Mouse (Mus musculus) midbrain, embryonic 10.5 days (tissue): Measurements from ENCODE around the gene Sucla2. TPM values are rescaled to one million over a fixed set of nuclear protein-coding genes. Genes with fewer than 3 reads are reported as not detected.
"Not testable (repeated sequence)": the region's sequence is repeated elsewhere in the genome, so short reads cannot be mapped to it uniquely, and the experiment has no call there.

ENCODE experiments used
- DNase-seq: peaks from one replicate; pipeline ENCODE4 v3.0.0-alpha.2; 2017; ENCODE audit warnings: low spot score
- H3K27ac ChIP-seq: fragments of 300-500 bp; sonication (generic); replicated peaks from 2 replicates; pipeline ENCODE4 v1.5.1; 2016; ENCODE audit warnings: mild to moderate bottlenecking
- H3K27me3 ChIP-seq: fragments of 300-500 bp; sonication (generic); 2 replicates; pipeline ENCODE4 v1.6.1; 2016; ENCODE audit warnings: low read depth, mild to moderate bottlenecking; ENCODE audit not compliant: poor library complexity, severe bottlenecking
- H3K36me3 ChIP-seq: fragments of 300-500 bp; sonication (generic); 2 replicates; pipeline ENCODE4 v1.6.1; 2016; ENCODE audit warnings: mild to moderate bottlenecking, moderate library complexity
- H3K4me1 ChIP-seq: fragments of 300-500 bp; sonication (generic); 2 replicates; pipeline ENCODE4 v1.6.1; 2016
- H3K4me3 ChIP-seq: fragments of 300-500 bp; sonication (generic); 2 replicates; pipeline ENCODE4 v1.5.1; 2016; ENCODE audit warnings: mild to moderate bottlenecking, moderate library complexity
- H3K9me3 ChIP-seq: fragments of 300-500 bp; sonication (generic); replicated peaks from 2 replicates; pipeline ENCODE4 v1.6.1; 2016; ENCODE audit warnings: mild to moderate bottlenecking
- WGBS: fragments of 180-500 bp; shearing (Covaris S2); methylation state at CpG from one replicate; pipeline ENCODE4 v1.1.7; 2016; 5-methylcytosine and 5-hydroxymethylcytosine counted together
- polyA plus RNA-seq: library from polyadenylated mRNA; unstranded; fragments of >200 nt; fragmentation: Nextera tagmentation; extraction: Ambion mirVana; gene quantifications from 2 replicates; pipeline ENCODE4 v1.2.1, GENCODE M21; 2016

Sucla2 gene
- polyA plus RNA-seq, 1 experiment from 2014 or later, result 109 TPM

DNA sequence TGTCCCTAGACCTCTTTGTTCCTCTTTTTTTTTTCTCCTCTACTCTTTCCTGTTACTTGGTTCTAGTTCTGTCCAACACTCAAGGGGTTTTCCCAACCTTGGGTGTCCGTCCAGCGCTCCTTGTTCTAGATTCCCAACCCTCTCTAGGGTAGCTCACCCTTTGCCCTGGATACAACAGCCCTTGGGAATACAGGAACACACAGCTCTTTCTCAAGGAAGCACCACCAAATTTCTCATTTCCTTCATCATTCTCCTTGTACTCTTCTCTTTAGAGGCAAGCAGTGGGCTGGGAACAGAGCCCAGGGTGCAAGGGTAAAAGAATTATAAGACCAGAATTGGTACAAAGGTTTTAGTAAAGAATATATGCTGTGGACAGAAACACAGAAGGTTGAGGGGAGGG, 10.5 kb downstream of the Sucla2 start:
- 89% methylated on average over 2 of the region's 2 CpGs for whole genome bisulfite sequencing
- no peaks in the 10 kb centered on the region for H3K9me3 ChIP-seq
- no peaks in the 10 kb centered on the region for H3K27me3 ChIP-seq
- no peak overlapping the region for H3K4me3 ChIP-seq
- DNase-seq, result no peak
- no peak overlapping the region for H3K27ac ChIP-seq
- no peaks in the 10 kb centered on the region for H3K36me3 ChIP-seq
- no peaks in the 10 kb centered on the region for H3K4me1 ChIP-seq

DNA sequence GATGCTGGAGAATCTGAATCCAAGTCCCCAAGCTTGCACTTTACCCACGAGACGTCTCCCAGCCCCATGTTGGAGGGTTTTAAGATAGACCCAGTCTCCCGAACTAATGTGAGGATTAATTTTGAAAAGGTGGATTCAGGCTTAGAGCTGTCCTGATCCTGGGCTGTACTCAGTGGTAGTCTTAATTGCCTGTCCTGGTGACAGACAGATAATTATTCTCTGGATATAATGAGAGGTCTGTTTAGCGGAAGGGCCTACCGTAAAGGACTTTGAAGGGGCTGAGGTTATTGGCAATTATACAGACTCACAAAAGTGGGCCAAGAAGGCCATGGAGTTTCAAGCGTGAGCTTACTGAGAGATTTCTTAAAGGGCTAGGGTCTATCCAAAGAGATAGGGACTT, 18.7 kb downstream of the Sucla2 start:
- no peaks in the 10 kb centered on the region for H3K9me3 ChIP-seq
- no peaks in the 10 kb centered on the region for H3K4me1 ChIP-seq
- WGBS, result 64% methylated on average over 6 of the region's 6 CpGs
- no peaks in the 10 kb centered on the region for H3K27me3 ChIP-seq
- no peak overlapping the region for H3K4me3 ChIP-seq
- no peaks in the 10 kb centered on the region for H3K36me3 ChIP-seq
- no peak overlapping the region for H3K27ac ChIP-seq
- no peak for DNase-seq

DNA sequence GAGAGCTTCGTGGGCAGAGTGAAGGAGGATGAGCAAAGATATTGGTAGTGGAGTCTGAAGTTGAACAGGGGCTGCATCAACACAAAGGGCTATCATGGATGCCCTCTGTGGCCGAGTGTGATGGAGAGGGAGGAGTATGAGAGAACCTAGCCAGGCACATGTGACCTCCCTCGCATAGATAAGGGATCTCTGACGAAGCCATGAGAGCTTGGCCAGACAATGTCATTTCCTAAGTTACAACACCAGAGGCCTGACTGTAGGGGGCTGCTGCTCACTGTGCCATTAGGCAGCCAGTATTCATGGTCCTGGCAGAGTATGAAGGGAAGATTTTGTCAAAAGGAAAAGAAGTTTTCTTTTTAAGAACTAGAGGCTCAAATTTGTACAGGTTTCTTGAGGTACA, 21.9 kb downstream of the Sucla2 start:
- WGBS, result 61% methylated on average over 4 of the region's 4 CpGs
- Histone ChIP-seq H3K36me3 (no peaks in the 10 kb centered on the region), H3K27ac (no peak overlapping the region), H3K9me3 (no peaks in the 10 kb centered on the region), H3K4me3 (no peak overlapping the region), H3K4me1 (peaks cover under 1% of the 10 kb centered on the region; the same call in 1 of the 2 replicates), H3K27me3 (no peaks in the 10 kb centered on the region)
- DNase-seq, result no peak

DNA sequence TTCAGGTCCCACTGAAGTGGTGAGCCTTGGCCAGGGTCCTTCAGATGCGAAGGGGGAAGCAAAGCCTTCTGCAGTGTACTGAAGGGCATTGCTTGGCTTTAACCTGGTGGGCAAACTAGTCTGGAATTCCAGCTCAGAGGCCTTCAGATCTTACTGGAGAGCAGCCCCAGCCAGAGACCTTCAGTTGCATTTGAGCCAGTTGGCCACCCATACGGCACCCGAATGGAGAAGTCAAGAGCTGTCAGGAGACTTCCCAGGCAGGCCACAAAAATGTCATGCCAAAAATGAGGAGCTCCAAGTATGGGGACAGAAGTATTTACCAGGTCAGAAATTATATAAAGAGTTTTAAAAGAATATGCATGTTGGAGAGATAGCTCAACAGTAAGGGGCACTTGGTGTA, 22.9 kb downstream of the Sucla2 start, which contains the start of gene Nudt15:
Gene Nudt15, minus strand, starts transcription at position 192 of the 400 bp plus-strand sequence.
- no peak for DNase-seq
- H3K9me3 ChIP-seq, result no peaks in the 10 kb centered on the region
- WGBS, result 90% methylated on average over 3 of the region's 3 CpGs
- no peaks in the 10 kb centered on the region for H3K27me3 ChIP-seq
- H3K4me3 ChIP-seq, result no peak within 1 kb of the TSS
- no peaks in the 10 kb centered on the region for H3K36me3 ChIP-seq
- H3K4me1 ChIP-seq, result peaks cover 7% of the 10 kb centered on the region
- no peak within 1 kb of the TSS for H3K27ac ChIP-seq

DNA sequence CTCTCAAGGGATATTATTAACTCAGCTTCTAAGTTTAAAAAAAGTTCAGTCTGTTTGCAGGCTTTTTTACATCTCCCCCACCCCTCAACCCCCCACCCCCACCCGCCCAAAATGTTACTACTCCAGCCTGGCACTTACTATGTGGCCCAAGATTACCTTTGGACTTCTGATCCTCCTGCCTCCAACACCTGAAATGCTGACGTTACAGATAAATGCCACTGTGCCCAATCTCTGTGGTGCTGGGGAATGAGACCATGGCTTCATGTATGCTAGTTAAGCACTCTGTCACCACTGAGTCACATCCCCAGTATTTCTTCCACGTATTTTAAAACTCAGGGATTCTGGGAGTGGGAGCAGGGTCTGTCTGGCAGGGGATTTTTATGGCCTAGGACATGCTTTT, 25.2 kb downstream of the Sucla2 start:
- DNase-seq, result no peak
- H3K27me3 ChIP-seq, result no peaks in the 10 kb centered on the region
- H3K36me3 ChIP-seq, result peaks cover under 1% of the 10 kb centered on the region; the same call in 1 of the 2 replicates
- no peak overlapping the region for H3K27ac ChIP-seq
- no peaks in the 10 kb centered on the region for H3K9me3 ChIP-seq
- H3K4me1 ChIP-seq, result peaks cover 20% of the 10 kb centered on the region
- WGBS, result 58% methylated on average over 3 of the region's 3 CpGs
- no peak overlapping the region for H3K4me3 ChIP-seq

DNA sequence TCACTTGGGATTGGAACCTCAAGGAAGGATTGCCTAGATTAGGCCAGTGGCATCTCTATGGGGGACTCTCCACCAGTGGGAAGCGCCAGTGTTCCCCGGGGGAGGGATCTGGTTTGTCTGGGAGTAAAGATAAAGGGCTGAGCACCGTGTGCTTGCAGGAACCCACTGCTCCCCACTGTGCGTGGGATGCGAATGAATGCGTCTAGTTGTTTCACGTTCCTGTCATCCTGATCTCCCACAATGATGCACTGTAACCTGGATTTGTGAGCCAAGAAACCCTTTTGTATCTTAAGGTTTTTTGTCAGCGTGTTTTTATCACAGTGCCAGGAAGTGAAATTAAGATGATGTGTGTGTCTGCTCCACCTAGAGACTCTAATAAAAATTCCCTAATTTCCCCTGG, 25.6 kb downstream of the Sucla2 start:
- no peak overlapping the region for H3K27ac ChIP-seq
- H3K4me3 ChIP-seq, result no peak overlapping the region
- peaks cover 20% of the 10 kb centered on the region for H3K4me1 ChIP-seq
- no peak for DNase-seq
- no peaks in the 10 kb centered on the region for H3K9me3 ChIP-seq
- peaks cover 5% of the 10 kb centered on the region; the same call in 1 of the 2 replicates for H3K36me3 ChIP-seq
- no peaks in the 10 kb centered on the region for H3K27me3 ChIP-seq
- WGBS, result 48% methylated on average over 8 of the region's 8 CpGs

DNA sequence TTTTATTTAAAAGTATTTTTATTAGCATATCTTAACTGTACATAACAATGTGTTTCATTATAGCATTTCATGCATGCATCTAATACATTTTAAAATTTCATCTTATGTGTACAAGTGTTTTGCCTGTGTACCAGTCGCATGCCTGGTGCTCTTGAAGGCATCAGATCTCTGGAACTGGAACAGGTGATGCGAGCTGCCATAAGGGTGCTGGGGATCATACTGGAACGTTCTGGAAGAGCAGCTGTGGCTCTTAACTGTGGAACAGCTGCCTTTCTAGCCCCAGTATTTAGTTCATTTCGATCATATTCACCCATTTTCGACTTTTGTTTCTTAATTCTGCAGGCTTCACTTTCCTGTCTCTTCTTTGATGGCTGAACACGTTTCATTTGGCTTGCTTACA, 26.0 kb downstream of the Sucla2 start:
- WGBS, result 82% methylated on average over 6 of the region's 6 CpGs

DNA sequence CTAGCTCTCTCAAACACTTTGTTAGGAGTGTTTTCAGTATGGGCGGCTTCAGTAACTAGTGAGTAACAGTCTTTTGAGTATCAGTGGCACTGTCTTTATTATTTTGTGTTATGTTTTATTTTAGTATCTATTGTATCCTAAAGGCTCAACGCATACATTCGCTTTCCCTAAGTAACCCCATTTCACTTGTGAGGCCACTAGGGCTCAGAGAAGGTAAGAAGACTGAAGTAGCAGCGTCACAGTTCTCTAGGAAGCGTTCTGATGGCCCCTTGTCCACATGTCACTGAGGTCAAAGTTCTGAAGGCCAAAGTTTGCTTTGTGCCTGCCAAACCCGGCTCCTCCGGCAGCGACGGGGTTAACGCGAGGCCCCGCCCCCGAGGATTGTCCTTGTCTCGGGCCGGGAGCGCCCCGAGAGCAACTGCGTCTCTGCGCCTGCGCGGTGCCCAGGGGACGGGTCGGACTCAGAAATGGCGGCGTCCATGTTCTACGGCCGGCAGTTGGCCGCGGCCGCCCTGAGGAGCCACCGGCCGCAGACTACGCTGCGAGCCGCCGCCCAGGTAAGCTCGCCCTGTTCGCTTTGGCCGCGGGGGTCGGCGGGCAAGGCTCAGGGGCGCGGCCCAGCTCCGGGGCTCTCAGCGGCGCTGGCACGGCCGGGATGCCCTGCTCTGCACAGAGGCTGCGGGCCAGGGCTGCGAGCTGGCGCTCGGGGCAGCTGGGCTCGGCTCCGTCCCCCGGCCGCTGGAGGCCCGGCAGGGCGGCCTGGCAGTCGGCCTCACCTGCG, 27.4 kb downstream of the Sucla2 start:
- peak overlapping the region; percentile 91 for H3K4me3 ChIP-seq
- peak overlapping the region; percentile 96 for H3K27ac ChIP-seq
- peak; percentile 97 for DNase-seq
- peaks cover 20% of the 10 kb centered on the region for H3K4me1 ChIP-seq
- no peaks in the 10 kb centered on the region for H3K27me3 ChIP-seq
- 4% methylated on average over 61 of the region's 61 CpGs for WGBS
- peaks cover 22% of the 10 kb centered on the region for H3K36me3 ChIP-seq
- H3K9me3 ChIP-seq, result no peaks in the 10 kb centered on the region

More for the DNA sequence above, 26.0 kb downstream of the Sucla2 start:
- no peak overlapping the region for H3K27ac ChIP-seq
- no peak for DNase-seq
- no peak overlapping the region for H3K4me3 ChIP-seq
- H3K9me3 ChIP-seq, result no peaks in the 10 kb centered on the region
- no peaks in the 10 kb centered on the region for H3K27me3 ChIP-seq
- H3K36me3 ChIP-seq, result peaks cover 10% of the 10 kb centered on the region
- H3K4me1 ChIP-seq, result peaks cover 20% of the 10 kb centered on the region

DNA sequence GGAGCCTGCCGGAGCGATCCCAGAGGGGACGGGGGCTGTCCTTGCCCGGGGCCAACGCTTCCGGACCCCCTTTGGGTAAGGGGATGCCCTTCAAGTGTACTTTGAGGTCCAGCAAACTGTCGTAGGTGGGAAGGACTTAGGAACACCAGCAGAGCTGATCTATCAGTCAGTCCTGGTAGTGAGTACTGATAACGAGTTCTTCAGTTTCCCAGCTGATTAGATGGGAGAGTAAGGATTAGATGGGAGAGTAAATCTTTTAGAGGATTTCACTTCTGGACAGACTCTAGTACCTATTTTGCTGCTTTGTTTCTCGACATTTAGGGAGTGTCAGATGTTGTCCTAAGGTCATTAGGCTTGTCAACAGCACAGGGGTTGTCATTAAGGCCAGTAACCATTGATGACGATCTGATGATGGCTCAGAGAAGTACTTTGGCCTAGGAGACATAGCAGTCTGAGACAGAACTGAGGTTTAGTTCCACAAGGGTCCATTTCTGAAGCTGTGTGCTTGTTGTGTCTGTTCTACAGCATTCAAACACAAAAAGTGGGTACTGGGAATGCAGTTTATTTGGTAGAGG, 28.1 kb downstream of the Sucla2 start:
- Histone ChIP-seq H3K27ac (peak overlapping the region; percentile 96), H3K4me1 (peaks cover 20% of the 10 kb centered on the region), H3K4me3 (peak overlapping the region; percentile 91), H3K27me3 (no peaks in the 10 kb centered on the region), H3K36me3 (peaks cover 23% of the 10 kb centered on the region), H3K9me3 (no peaks in the 10 kb centered on the region)
- DNase-seq, result no peak
- 1% methylated on average over 10 of the region's 10 CpGs for WGBS

DNA sequence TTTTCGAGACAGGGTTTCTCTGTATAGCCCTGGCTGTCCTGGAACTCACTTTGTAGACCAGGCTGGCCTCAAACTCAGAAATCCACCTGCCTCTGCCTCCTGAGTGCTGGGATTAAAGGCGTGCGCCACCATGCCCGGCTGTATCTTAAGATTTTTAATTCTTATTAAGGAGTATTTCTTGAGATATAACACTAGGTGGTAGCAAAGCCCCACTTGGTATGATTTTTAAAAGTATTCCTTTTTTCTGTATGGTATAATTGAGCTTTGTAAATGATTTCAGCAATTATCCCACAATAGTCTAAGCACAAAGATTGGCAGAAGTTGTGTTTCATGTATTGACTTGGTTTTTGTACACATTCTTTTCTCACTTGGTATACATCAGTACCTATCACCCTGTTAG, 44.7 kb downstream of the Sucla2 start:
- H3K27me3 ChIP-seq, H3K27ac ChIP-seq, H3K4me3 ChIP-seq, H3K4me1 ChIP-seq, H3K9me3 ChIP-seq, DNase-seq: not testable (repeated sequence)
- H3K36me3 ChIP-seq, result peaks cover 63% of the 10 kb centered on the region
- WGBS, result 91% methylated on average over 4 of the region's 4 CpGs

DNA sequence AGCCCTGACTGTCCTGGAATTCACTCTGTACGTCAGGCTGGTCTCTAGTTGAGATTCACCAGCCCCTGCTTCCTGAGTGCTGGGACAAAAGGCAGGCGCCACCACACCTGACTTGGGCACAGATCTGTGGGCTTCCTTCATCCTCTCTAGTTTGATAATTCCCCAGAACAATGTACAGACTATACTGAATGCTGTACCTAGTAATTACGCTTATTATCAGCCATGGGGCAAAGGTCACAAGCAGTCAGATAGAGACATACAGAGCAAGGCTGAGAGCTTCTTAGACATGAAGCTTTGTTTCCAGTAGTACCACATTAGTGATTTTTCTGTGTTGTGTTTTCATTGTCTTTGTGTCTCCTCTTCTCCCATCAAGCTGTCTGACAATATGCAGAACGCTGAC, 46.0 kb downstream of the Sucla2 start:
- Histone ChIP-seq H3K4me3 (no peak overlapping the region), H3K27ac (no peak overlapping the region), H3K4me1 (no peaks in the 10 kb centered on the region), H3K9me3 (no peaks in the 10 kb centered on the region), H3K27me3 (no peaks in the 10 kb centered on the region), H3K36me3 (peaks cover 75% of the 10 kb centered on the region)
- DNase-seq, result no peak
- WGBS, result 89% methylated on average over 4 of the region's 4 CpGs

DNA sequence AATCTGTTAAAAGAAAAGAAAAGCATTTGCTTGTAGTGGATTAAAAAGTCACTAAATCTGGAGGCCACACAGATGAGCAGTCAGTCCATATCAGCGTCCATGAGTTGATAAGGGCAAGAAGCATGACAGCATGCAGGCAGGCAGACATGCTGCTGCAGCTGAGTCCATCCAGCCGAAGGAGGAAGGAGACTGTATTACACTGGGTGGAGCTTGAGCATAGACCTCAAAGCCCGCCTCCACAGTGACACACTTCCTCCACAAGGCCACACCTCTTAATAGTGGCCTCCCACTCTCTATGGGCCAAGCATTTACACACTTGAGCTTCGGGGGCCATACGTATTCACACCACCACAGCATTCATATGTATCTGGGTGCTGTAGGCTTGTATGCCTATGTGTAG, 48.9 kb downstream of the Sucla2 start:
- Histone ChIP-seq H3K9me3 (no peaks in the 10 kb centered on the region), H3K36me3 (peaks cover 72% of the 10 kb centered on the region), H3K27ac (no peak overlapping the region), H3K27me3 (no peaks in the 10 kb centered on the region), H3K4me1 (no peaks in the 10 kb centered on the region), H3K4me3 (no peak overlapping the region)
- 93% methylated on average over 5 of the region's 5 CpGs for WGBS
- no peak for DNase-seq

DNA sequence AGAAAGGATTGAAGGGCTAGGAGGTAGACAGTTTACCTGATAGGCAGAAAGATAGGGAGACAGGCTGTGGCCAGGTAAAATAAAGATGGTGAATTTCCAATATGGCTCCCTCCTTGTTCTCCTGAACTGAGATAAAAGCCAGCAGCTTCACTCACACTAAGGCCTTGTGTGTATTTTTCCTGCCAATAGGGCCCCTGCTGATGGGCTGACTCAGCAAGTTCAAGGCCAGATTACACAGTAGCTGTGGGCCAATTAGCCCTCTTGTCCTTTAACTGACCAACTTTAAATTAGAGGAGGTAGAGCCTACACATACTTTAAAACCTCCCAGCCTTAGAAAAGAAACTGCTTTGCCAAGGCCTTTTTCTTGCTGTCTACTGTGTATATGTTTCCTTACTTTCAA, 51.2 kb downstream of the Sucla2 start:
- Histone ChIP-seq H3K36me3 (peaks cover 71% of the 10 kb centered on the region), H3K4me1 (no peaks in the 10 kb centered on the region), H3K9me3 (no peaks in the 10 kb centered on the region), H3K27ac (no peak overlapping the region), H3K4me3 (no peak overlapping the region), H3K27me3 (no peaks in the 10 kb centered on the region)
- DNase-seq, result no peak
